Mouse (Mus musculus) thymus, adult 2 months (tissue): ENCODE measurements around the gene Fam53b. TPM values are rescaled to one million over a fixed set of nuclear protein-coding genes. Genes with fewer than 3 reads are reported as not detected.

ENCODE experiments used
- DNase-seq: peaks from one replicate; pipeline ENCODE4 v3.0.0; 2021
- H3K27ac ChIP-seq: fragments of 200-500 bp; 2 replicates; pipeline ENCODE4 v1.5.1; 2012; ENCODE audit warnings: low read length, control low read depth; ENCODE audit not compliant: control insufficient read depth, insufficient read depth
- H3K27me3 ChIP-seq: fragments of 200-500 bp; 2 replicates; pipeline ENCODE4 v1.6.1; 2012; ENCODE audit warnings: mild to moderate bottlenecking, low read length, moderate library complexity, mixed read lengths; ENCODE audit not compliant: control insufficient read depth, insufficient read depth
- H3K36me3 ChIP-seq: fragments of 200-500 bp; 2 replicates; pipeline ENCODE4 v1.6.1; 2012; ENCODE audit warnings: mild to moderate bottlenecking, low read length, moderate library complexity; ENCODE audit not compliant: control insufficient read depth, insufficient read depth
- H3K4me1 ChIP-seq: fragments of 200-500 bp; replicated peaks from 2 replicates; pipeline ENCODE4 v1.6.1; 2012; ENCODE audit warnings: low read length; ENCODE audit not compliant: control insufficient read depth, insufficient read depth
- H3K4me3 ChIP-seq: fragments of 200-500 bp; 2 replicates; pipeline ENCODE4 v1.5.1; 2012; ENCODE audit warnings: mild to moderate bottlenecking, low read length, control low read depth, moderate library complexity; ENCODE audit not compliant: control insufficient read depth, insufficient read depth
- CTCF ChIP-seq: fragments of 200-500 bp; IDR thresholded peaks from 2 replicates; pipeline ENCODE4 v1.5.1; 2012; ENCODE audit warnings: mild to moderate bottlenecking, control low read depth, low read length, moderate library complexity, borderline replicate concordance; ENCODE audit not compliant: control insufficient read depth, poor library complexity, insufficient read depth; ENCODE audit errors: extremely low read depth
- POLR2A ChIP-seq: fragments of 200-500 bp; IDR thresholded peaks from 2 replicates; pipeline ENCODE4 v1.6.1; 2012; ENCODE audit warnings: mild to moderate bottlenecking, low read length, control low read depth, moderate library complexity; ENCODE audit not compliant: control insufficient read depth, poor library complexity, insufficient read depth; ENCODE audit errors: extremely low read depth
- WGBS: fragments of 180-500 bp; shearing (Covaris S2); methylation state at CpG from one replicate; pipeline ENCODE4 v1.1.7; 2018; 5-methylcytosine and 5-hydroxymethylcytosine counted together
- polyA plus RNA-seq: library from polyadenylated mRNA; depleted of rRNA; stranded (reverse); fragments of >200 nt; gene quantifications from 2 replicates; pipeline ENCODE4 v1.2.3, GENCODE M21; 2012

Gene Fam53b
- polyA plus RNA-seq, 1 experiment, result 104 TPM

DNA sequence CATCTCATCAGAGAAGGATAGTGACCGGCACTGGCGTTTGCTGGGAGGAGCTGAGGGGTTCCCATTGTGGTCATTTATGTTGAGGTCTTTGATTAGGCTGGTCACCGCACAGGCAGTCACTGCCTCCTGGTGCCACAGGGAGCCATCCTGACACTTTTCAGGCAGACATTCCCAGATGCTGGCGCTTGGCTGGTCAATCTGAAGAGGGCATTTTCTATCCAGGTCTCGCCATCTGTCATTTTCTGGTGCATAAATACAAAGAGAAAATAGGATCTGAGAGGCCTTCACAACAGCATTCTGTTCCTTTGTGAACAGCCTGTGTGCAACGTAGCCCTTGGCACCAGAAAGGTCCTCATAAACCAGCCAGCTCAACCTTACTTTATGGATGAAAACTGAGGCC, 53.8 kb downstream of the Fam53b start:
- Histone ChIP-seq H3K4me1 (no peaks in the 10 kb centered on the region), H3K4me3 (no peak overlapping the region), H3K27ac (no peak overlapping the region), H3K27me3 (no peaks in the 10 kb centered on the region), H3K36me3 (peaks cover 20% of the 10 kb centered on the region)
- TF ChIP-seq POLR2A, result no peak
- no peak for TF ChIP-seq CTCF
- no peak for DNase-seq
- WGBS, result 97% methylated on average over 6 of the region's 6 CpGs

DNA sequence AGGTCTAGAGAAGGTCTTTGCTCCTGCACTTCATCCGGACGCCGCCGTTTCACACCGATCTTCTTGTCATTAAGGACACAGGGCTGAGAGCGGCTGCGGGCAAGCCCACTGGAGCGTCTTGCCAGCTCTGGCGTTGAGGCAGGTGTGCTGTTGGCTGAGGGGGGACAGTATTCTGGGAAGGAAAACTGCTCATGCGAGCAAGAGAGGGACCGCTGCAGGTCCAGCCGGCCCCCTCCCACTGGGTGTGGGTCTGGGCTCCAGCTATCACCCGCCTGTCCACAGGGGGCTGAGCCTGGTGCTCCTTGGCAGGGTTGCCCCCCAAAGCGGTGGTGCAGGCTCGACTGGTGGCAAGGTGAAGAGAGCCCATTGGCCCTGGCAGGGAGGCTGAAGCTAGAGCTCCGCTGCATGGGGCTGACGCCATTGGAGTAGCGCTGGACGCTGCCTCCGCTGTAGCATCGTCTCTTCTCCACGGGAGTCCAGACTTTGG, 54.2 kb downstream of the Fam53b start:
- TF ChIP-seq POLR2A (no peak), CTCF (no peak)
- no peak for DNase-seq
- Histone ChIP-seq H3K4me1 (no peaks in the 10 kb centered on the region), H3K4me3 (no peak overlapping the region), H3K36me3 (peaks cover 20% of the 10 kb centered on the region), H3K27ac (no peak overlapping the region), H3K27me3 (no peaks in the 10 kb centered on the region)
- 98% methylated on average over 22 of the region's 22 CpGs for WGBS

DNA sequence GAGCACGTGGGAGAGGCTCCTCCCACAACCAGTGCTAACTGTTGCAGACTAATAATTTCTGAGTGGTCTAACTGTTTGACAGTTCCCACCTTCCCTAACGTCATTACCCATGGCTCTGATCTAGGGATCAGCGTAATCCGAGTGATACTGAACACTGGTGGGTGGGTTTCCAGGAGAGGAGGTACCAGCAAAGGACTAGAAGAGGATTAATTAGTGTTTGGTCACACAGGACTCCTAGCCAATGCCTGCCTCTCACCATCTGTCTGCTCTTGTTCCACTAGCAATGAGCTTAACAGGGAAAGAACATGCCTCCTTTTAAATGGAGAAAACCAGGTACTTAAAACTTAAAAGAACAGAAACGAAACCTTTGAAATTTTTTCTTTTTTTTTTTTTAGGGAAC, 54.8 kb downstream of the Fam53b start:
- Histone ChIP-seq H3K4me3 (no peak overlapping the region), H3K27ac (no peak overlapping the region), H3K27me3 (no peaks in the 10 kb centered on the region), H3K4me1 (no peaks in the 10 kb centered on the region), H3K36me3 (peaks cover 20% of the 10 kb centered on the region)
- WGBS, result 94% methylated on average over 5 of the region's 5 CpGs
- TF ChIP-seq POLR2A (no peak), CTCF (no peak)
- no peak for DNase-seq

GRCm38 (mm10) chr7:132756325-132756724, 57.4 kb downstream of the Fam53b start:
- no peaks in the 10 kb centered on the region for H3K27me3 ChIP-seq
- H3K4me3 ChIP-seq, result no peak overlapping the region
- peaks cover 20% of the 10 kb centered on the region for H3K36me3 ChIP-seq
- H3K4me1 ChIP-seq, result no peaks in the 10 kb centered on the region
- 76% methylated on average over 5 of the region's 5 CpGs for WGBS
- DNase-seq, result no peak
- no peak overlapping the region for H3K27ac ChIP-seq
- no peak for TF ChIP-seq CTCF
- no peak for TF ChIP-seq POLR2A

DNA sequence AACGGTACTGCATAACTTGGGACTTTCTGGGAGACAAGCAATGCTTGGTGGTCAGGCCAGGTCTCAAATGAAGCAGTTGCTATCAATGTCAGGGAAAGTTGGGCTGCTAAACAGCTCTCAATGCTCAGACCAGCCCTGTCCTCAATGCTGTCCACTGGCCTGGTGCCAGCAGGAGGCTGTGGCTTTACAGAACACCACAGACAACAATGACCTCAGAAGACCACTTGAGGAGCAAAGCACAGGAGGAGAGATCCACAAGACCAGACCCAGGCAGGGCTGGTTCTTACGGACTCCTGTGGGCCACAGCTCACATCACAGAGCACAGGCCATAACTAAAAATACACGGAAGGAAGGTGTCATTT, 59.3 kb downstream of the Fam53b start:
- WGBS, result 85% methylated on average over 3 of the region's 3 CpGs
- H3K27me3 ChIP-seq, result no peaks in the 10 kb centered on the region
- TF ChIP-seq CTCF (no peak), POLR2A (no peak)
- peaks cover 18% of the 10 kb centered on the region for H3K36me3 ChIP-seq
- DNase-seq, result no peak
- no peak overlapping the region for H3K27ac ChIP-seq
- H3K4me1 ChIP-seq, result no peaks in the 10 kb centered on the region
- no peak overlapping the region for H3K4me3 ChIP-seq

DNA sequence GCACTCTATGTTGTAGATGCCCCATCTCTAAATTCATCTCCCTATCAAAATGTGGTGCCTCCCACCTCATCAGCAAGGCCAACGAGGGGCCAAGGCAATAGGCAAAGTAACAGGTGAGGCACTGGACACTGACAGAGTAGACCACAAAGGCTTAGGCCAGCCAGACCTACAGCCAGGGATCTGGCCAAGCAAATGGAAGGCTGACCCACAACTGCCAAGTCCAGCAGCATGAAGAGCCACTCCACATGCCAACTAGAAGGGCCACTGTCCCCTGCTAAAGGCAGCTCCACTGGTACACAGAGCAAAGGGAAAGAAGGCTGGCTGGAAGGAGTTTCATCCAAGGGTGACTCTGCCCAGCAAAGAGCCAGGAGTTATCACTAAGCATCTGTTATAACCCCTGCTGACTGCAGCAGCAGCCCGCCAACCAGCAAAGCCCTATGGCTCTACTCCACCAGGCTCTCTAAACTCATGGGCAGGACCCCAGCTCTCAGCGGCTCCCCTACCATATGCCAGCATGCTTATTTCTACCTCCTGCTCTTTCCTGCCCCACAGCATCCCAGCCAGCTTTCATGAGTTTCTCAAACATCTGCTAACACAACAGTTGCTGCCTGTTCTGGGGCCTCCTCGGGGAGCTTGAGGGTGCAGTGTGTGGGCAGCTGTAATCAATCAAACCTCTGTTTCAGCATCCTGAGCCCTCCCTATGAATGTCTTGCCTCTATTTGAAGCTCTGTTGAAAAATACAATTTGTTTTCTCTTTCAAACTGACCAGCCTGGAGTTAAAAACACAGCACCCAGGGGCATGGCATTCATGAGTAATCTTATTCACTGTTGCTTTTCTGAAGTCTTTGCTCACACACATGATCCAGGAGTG, 59.9 kb downstream of the Fam53b start:
- Histone ChIP-seq H3K27me3 (no peaks in the 10 kb centered on the region), H3K4me1 (no peaks in the 10 kb centered on the region), H3K27ac (no peak overlapping the region), H3K36me3 (peaks cover 14% of the 10 kb centered on the region), H3K4me3 (no peak overlapping the region)
- no peak for TF ChIP-seq CTCF
- TF ChIP-seq POLR2A, result no peak
- 85% methylated on average over 4 of the region's 4 CpGs for WGBS
- no peak for DNase-seq
